Mouse (Mus musculus): ENCODE results near the gene Creld2. TPM values are rescaled to one million over a fixed set of nuclear protein-coding genes. Genes with fewer than 3 reads are reported as not detected.
A peak's percentile ranks its signal among the peaks of the same experiment; 100 is the strongest.

The Creld2 gene
- polyA plus RNA-seq, 2 experiments: 25.4 to 38.6 TPM

DNA sequence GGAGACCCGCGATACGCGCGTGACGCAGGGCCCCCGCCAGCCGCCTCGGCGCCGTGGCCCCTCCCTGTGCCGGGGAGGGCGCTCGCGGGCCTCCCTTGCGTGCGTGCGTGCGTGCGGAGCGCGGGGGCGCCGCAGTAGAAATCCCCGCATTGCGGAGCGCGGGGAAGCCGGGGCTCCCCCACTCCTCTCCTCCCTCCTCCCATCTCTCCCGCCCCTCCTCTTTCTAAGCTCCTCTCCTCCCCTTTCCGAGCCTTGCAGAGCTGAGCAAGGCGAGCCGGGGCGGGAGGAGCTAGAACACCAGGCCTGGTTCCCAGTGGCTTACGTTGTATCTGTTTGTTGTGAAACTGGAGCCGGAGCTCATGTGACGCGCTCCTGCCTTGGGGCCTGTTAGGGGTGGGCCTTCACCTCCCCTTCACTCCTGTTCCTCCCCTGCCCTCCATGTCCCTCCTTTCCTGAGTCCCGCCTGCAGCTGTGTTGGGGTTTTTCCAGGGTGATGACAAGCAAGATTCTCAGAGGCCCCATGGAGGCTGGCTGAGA lies 44.3 kb downstream of the Creld2 start:
- Histone ChIP-seq H3K4me1 (replicated peaks; ENCODE audit: control insufficient read depth in 2 of 2, insufficient read depth in 2 of 2, low read length in 1 of 2) (peaks cover 7 to 18% of the 10 kb centered on the region in 2 experiments), H3K27ac (no peak overlapping the region), H3K9ac (replicated peaks) (peak overlapping the region; percentile 37), H3K27me3 (ENCODE audit: control insufficient read depth, insufficient read depth, low read length) (no peaks in the 10 kb centered on the region), H3K4me2 (ENCODE audit: low read depth) (peak overlapping the region; percentile 83), H3K36me3 (replicated peaks; ENCODE audit: control insufficient read depth, insufficient read depth, low read depth) (peaks cover 8% of the 10 kb centered on the region), H3K4me3 (ENCODE audit: insufficient read depth in 1 of 2, low read depth in 2 of 2, low read length in 2 of 2) (peak overlapping the region; percentile 60 to 69), H3K9me3 (ENCODE audit: control insufficient read depth, low read length) (no peaks in the 10 kb centered on the region)
- TF ChIP-seq CTCF (IDR thresholded peaks at IDR 0.05; ENCODE audit: low read depth): no peak; the same call in 1 of the 2 replicates
- no peak for TF ChIP-seq EP300 (IDR thresholded peaks at IDR 0.05; ENCODE audit: low read depth)
- WGBS (ENCODE audit: insufficient replicate concordance): 3% methylated on average over 26 of the region's 39 CpGs
- ATAC-seq (ENCODE audit: insufficient read depth) (peak; percentile 29), DNase-seq (ENCODE audit: low read depth in 3 of 3, low spot score in 3 of 3) (peak; percentile 62 to 69 (median 62))

DNA sequence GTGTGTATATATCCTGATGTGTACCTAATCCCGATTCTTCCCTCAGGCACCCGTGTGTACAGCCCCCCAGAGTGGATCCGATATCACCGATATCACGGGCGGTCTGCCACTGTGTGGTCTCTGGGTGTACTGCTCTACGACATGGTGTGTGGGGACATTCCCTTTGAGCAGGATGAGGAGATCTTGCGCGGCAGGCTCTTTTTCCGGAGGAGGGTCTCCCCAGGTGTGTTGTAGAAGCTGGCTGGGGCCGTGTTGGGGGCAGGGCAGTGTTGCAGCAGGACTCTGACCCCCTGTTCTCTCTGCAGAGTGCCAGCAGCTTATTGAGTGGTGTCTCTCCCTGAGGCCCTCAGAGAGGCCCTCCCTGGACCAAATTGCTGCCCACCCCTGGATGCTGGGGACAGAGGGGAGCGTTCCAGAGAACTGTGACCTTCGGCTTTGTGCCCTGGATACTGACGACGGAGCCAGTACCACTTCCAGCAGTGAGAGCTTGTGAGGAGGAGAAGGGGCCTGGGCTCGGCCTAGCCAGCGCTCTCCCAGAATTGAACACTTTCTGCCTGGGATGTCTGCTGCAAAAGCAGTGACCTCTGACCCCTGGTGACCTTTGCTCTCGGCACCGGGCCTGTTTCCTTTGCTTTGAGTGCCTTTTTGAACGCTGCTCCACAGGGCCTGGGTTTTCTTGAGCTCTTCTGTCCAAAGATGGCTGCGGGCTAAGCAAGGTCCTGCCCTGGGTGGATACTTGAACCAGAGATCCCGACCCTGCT lies 45.0 kb downstream of the Creld2 start:
- Histone ChIP-seq H3K27ac (no peak overlapping the region), H3K9ac (replicated peaks) (no peak overlapping the region), H3K4me1 (replicated peaks; ENCODE audit: control insufficient read depth in 2 of 2, insufficient read depth in 2 of 2, low read length in 1 of 2) (peaks cover 7 to 18% of the 10 kb centered on the region in 2 experiments), H3K4me3 (ENCODE audit: insufficient read depth in 1 of 2, low read depth in 2 of 2, low read length in 2 of 2) (peak overlapping the region; percentile 60 to 69), H3K4me2 (ENCODE audit: low read depth) (peak overlapping the region; percentile 83), H3K9me3 (ENCODE audit: control insufficient read depth, low read length) (no peaks in the 10 kb centered on the region), H3K27me3 (ENCODE audit: control insufficient read depth, insufficient read depth, low read length) (no peaks in the 10 kb centered on the region), H3K36me3 (replicated peaks; ENCODE audit: control insufficient read depth, insufficient read depth, low read depth) (peaks cover 8% of the 10 kb centered on the region)
- DNase-seq (ENCODE audit: low read depth in 3 of 3, low spot score in 3 of 3) (no peak), ATAC-seq (ENCODE audit: insufficient read depth) (no peak)
- WGBS (ENCODE audit: insufficient replicate concordance): 65% methylated on average over 22 of the region's 22 CpGs
- TF ChIP-seq CTCF (IDR thresholded peaks at IDR 0.05; ENCODE audit: low read depth) (no peak), EP300 (IDR thresholded peaks at IDR 0.05; ENCODE audit: low read depth) (no peak)

GRCm38 (mm10) chr15:88865061-88865460 lies 45.6 kb downstream of the Creld2 start:
- no peak overlapping the region for H3K9ac ChIP-seq (replicated peaks)
- H3K4me2 ChIP-seq (ENCODE audit: low read depth): peak overlapping the region; percentile 83
- no peak for ATAC-seq (ENCODE audit: insufficient read depth)
- TF ChIP-seq EP300 (IDR thresholded peaks at IDR 0.05; ENCODE audit: low read depth) (no peak), CTCF (IDR thresholded peaks at IDR 0.05; ENCODE audit: low read depth) (no peak)
- DNase-seq (ENCODE audit: low read depth in 3 of 3, low spot score in 3 of 3): no peak
- 84% methylated on average over 14 of the region's 14 CpGs for WGBS (ENCODE audit: insufficient replicate concordance)
- peaks cover 8% of the 10 kb centered on the region for H3K36me3 ChIP-seq (replicated peaks; ENCODE audit: control insufficient read depth, insufficient read depth, low read depth)
- no peaks in the 10 kb centered on the region for H3K9me3 ChIP-seq (ENCODE audit: control insufficient read depth, low read length)
- H3K4me3 ChIP-seq (ENCODE audit: insufficient read depth in 1 of 2, low read depth in 2 of 2, low read length in 2 of 2): 0 out of 4 replicates have a peak overlapping the region, but pooled peaks of 1 of the 2 experiments have one; percentile 6
- no peaks in the 10 kb centered on the region for H3K27me3 ChIP-seq (ENCODE audit: control insufficient read depth, insufficient read depth, low read length)
- peaks cover 7 to 18% of the 10 kb centered on the region in 2 experiments for H3K4me1 ChIP-seq (replicated peaks; ENCODE audit: control insufficient read depth in 2 of 2, insufficient read depth in 2 of 2, low read length in 1 of 2)
- H3K27ac ChIP-seq: no peak overlapping the region

DNA sequence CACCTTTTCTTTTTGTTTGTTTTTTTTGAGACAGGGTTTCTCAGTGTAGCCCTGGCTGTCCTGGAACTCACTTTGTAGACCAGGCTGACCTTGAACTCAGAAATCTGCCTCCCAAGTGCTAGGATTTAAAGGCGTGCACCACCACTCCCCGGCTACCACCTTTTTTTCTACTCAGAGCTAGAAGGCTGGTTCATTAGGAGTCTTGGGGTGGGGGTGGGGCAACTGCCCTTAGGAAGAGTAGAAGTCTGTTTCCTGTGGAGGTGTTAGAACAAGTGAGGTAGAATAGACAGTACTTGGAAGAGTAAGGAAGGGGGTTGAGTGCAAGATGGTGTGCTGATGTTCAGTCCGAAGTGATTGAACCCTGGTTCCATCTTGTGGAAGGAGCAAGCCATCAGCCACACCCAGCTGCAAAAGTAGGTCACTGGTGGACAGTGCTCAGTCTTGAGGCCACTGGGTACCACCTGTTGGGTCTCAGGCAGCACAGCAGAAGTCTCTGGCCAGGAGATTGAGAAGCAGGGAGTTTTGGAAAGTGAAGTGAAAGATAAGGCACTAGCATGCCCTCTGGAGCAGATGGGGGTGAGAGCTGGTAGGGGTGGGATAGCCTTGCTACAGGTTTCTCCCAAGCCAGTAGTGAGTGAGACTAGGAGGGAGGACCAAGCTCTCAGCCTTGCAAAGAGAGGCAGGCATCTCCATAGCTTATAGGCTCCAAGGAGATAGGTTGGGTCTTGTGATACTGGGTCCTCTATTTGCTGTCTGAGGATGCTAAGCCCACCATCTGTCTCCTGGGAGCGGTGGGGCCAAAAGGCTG lies 46.6 kb downstream of the Creld2 start:
- ATAC-seq (ENCODE audit: insufficient read depth) (no peak), DNase-seq (ENCODE audit: low read depth in 3 of 3, low spot score in 3 of 3) (no peak)
- TF ChIP-seq EP300 (IDR thresholded peaks at IDR 0.05; ENCODE audit: low read depth): no peak
- no peak for TF ChIP-seq CTCF (IDR thresholded peaks at IDR 0.05; ENCODE audit: low read depth)
- no peaks in the 10 kb centered on the region for H3K27me3 ChIP-seq (ENCODE audit: control insufficient read depth, insufficient read depth, low read length)
- H3K27ac ChIP-seq: no peak overlapping the region
- no peak overlapping the region for H3K4me2 ChIP-seq (ENCODE audit: low read depth)
- peaks cover 8% of the 10 kb centered on the region for H3K36me3 ChIP-seq (replicated peaks; ENCODE audit: control insufficient read depth, insufficient read depth, low read depth)
- H3K9me3 ChIP-seq (ENCODE audit: control insufficient read depth, low read length): no peaks in the 10 kb centered on the region
- H3K4me1 ChIP-seq (replicated peaks; ENCODE audit: control insufficient read depth in 2 of 2, insufficient read depth in 2 of 2, low read length in 1 of 2): peaks cover 7 to 18% of the 10 kb centered on the region in 2 experiments
- 64% methylated on average over 4 of the region's 4 CpGs for WGBS (ENCODE audit: insufficient replicate concordance)
- H3K9ac ChIP-seq (replicated peaks): no peak overlapping the region
- H3K4me3 ChIP-seq (ENCODE audit: insufficient read depth in 1 of 2, low read depth in 2 of 2, low read length in 2 of 2): no peak overlapping the region

Measured in liver, embryonic 14.5 days (tissue).